Mouse (Mus musculus) layer of hippocampus, adult 8-10 months (tissue): ENCODE measurements around the gene Gkn1. TPM values are rescaled to one million over a fixed set of nuclear protein-coding genes. Genes with fewer than 3 reads are reported as not detected.

Source experiments
- DNase-seq, 2 experiments: peaks; one replicate each; pipeline ENCODE4 v3.0.0; 2022; ENCODE audit warnings: low spot score in 2 of 2
- total RNA-seq, 4 experiments: library from RNA; stranded (reverse); gene quantifications; 2 replicates each; pipeline ENCODE4 v1.2.4; 2022

Gene Gkn1
- total RNA-seq, 4 experiments from 2014 or later: not detected

DNA sequence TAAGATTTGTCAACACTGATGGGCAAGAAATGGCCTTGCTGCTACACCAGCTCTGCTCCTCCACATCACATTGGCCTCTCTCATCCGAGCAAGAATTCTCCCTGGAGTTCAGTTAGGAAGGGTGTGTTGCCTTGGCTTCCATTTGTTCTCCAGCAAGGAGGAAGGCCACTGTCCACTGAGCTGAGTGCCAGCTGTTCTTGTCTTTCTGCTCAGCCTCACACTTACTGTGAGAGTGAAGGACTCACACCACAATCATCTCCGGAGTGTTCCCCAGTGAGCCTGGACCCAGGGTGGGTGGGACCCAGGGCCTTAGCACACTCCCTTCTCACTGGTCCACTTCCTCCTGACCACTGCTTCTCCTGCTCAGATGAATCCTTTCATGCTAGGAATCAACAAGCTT is 23.8 kb downstream of the Gkn1 start:
- DNase-seq: no peak

DNA sequence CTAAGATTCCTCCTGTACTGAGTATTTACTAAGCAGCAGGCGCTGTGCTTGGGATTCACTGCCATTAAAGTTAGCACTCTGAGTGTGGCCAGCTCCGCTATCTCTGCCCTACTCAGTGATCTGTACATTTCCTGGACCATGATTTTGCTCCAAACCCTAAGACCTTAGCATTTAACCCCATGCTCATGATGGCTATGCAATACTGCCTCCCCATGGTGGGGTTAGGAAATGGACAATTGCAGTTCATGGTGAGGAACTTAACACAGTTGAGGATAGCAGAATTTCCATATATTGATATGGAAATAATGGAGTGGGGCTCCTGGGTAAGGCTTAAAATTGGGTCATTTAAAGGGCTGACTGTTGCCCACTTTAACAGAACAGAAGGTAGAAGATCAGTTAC is 27.4 kb downstream of the Gkn1 start:
- peak in 1 of 2 experiments; percentile 32 for DNase-seq

DNA sequence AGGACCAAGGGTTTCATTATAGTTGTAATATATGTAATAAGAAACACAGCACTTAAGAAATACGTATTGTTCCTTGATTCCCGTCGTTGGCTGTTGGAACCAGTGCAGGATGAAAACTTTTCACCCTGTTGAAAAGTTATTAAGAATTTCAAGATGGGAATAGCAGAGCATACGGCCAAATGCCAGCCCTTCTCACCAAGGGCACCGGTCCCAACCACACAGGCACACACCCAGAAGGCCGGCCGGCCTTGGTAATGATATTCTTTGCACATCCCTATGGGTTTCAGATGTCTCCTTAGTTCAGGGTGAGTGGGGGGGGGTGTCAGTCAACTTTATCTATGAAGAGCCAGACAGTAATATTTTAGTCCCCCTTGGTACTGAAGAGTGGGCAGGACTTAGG is 32.1 kb downstream of the Gkn1 start:
- no peak for DNase-seq

DNA sequence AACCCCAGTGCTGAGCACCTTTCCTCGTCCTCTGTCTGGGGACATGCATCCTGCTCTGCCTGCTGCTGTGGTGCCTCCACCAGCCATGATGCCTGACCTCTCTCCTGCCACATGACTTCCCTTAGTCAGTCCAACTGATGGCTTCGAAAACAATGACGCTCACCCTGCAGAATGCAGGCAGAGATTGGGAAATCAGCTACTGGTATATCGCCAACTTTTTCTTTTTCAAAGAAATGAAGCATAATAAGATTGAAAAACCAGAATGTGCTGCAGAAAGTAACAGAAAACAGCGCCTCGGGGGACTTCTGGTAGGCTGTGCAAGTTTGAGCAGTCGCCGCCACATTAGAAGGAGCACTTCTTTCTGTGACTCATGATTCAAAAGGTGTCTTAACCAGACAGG is 33.8 kb downstream of the Gkn1 start:
- DNase-seq: no peak

DNA sequence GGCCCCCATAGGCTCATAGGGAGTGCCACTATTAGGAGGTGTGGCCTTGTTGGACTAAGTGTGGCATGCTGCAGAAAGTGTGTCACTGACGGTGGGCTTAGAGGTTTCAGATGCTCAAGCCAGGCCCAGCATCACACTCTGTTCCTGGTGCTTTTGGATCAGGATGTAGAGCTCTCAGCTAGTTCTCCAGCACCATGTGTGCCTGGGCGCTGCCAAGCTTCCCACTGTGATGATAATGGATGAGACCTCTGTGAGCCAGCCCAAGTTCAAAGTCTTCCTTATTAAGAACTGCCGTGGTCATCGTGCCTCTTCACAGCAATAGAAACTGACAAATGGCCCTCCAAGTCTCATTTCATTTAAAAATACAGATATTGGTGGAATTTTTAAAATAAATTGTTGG is 38.0 kb downstream of the Gkn1 start:
- no peak for DNase-seq

DNA sequence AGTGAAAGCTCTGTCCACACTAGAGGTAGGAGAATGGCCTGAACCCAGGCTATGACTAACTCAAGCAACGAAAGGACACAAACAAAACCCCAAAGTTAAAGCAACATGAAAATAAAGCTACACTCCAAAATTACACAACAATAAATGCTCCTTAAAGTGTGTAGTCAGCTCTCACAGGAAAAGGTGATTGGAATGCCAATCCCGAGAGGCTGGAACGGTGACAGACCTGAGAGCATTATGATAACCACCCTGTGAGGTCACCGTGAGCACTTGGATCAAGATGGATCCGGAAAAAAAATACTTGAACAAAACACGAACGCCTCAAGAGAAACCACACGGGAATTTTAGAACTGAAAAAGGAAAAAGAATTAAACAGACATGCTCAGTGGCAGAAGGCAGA is 46.3 kb downstream of the Gkn1 start:
- DNase-seq: no peak

DNA sequence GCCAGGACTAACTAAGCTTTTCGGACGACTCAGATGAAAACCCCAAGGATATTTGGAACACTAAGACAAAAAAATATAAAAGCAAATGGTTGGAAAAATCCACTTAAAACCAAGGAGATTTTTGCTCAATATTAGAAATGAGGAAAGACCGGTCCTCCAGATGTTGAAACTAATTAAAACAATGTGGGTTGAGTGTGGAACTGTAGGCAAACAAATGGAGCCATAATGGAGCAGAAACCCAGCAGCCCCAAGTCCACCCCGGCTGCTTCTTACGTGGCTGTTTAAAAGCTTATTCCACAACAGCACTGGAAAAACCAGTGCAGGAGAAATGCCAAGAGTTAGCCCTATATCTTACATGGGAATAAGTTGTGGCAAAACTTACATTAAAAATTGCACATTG is 48.0 kb downstream of the Gkn1 start:
- DNase-seq: no peak

DNA sequence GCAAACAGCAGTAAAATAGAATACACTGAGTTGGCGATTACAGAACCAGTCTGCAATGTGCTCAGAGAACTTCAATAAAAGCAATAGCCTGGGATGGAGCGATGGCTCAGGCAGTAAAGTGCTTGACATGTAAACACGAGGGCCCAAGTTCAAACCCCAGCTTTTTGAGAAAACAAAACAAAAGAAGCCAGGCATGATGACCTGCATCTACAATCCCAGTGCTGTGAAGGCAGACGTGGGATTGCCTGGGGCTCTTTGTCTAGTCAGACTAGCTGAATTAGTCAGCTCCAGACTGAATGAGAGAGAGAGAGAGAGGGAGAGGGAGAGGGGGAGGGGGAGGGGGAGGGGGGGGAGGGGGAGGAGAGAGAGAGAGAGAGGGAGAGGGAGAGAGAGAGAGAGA is 48.8 kb downstream of the Gkn1 start:
- DNase-seq: no peak

Other genes starting within 250 kb of the Gkn1 start
- gene D6Ertd527e, start 246.2 kb downstream of the Gkn1 start, total RNA-seq: not detected
- 10 to 100 TPM; 11.2 to 16.5 (median 12.9) TPM for gene Antxr1, start 15.1 kb downstream of the Gkn1 start, total RNA-seq
- gene Gkn2, start 22.4 kb upstream of the Gkn1 start, total RNA-seq: not detected
- 1 to 10 TPM; 3.8 to 5.8 (median 4.5) TPM for gene Gkn3, start 38.0 kb upstream of the Gkn1 start, total RNA-seq
- gene Bmp10, start 78.1 kb upstream of the Gkn1 start, total RNA-seq: not detected
- 1 to 10 TPM; 2.9 to 8.9 (median 5.9) TPM for gene Arhgap25, start 182.3 kb upstream of the Gkn1 start, total RNA-seq
- 1 to 10 TPM in 1 of 4 experiments, under 1 TPM in 1, not detected in 2; 0.11 to 1.1 TPM for gene Prokr1, start 239.8 kb upstream of the Gkn1 start, total RNA-seq